Mouse (Mus musculus): ENCODE data around the gene Dennd2c. TPM values are rescaled to one million over a fixed set of nuclear protein-coding genes. Genes with fewer than 3 reads are reported as not detected.
A peak's percentile ranks its signal among the peaks of the same experiment; 100 is the strongest.

Dennd2c gene
- polyA plus RNA-seq (2015; fragmentation: Nextera tagmentation; extraction: Ambion mirVana) = 5.6 and 6.8 TPM in 2 replicates

- Histone ChIP-seq H3K27ac (replicated peaks) (peak within 1 kb of the TSS; percentile 89), H3K4me2 (replicated peaks; ENCODE audit: low read depth) (peak within 1 kb of the TSS; percentile 83), H3K9me3 (ENCODE audit: control insufficient read depth, low read length) (no peaks in the 10 kb centered on the region), H3K4me1 (replicated peaks; ENCODE audit: control insufficient read depth, insufficient read depth) (no peaks in the 10 kb centered on the region), H3K4me3 (ENCODE audit: low read depth, low read length) (peak within 1 kb of the TSS; percentile 84), H3K27me3 (ENCODE audit: control insufficient read depth, insufficient read depth, low read length) (no peaks in the 10 kb centered on the region), H3K9ac (ENCODE audit: low read length) (peak within 1 kb of the TSS; percentile 81), H3K36me3 (ENCODE audit: control insufficient read depth, insufficient read depth, low read length) (no peaks in the 10 kb centered on the region)
- WGBS = under 1% methylated on average over 71 of the region's 72 CpGs
- DNase-seq (ENCODE audit: low spot score) (peak; percentile 97), ATAC-seq (ENCODE audit: low FRiP score, low TSS enrichment) (peak; percentile 98)
- TF ChIP-seq CTCF (IDR thresholded peaks at IDR 0.05; ENCODE audit: low read depth) (no peak; the same call in 1 of the 2 replicates), EP300 (optimal IDR thresholded peaks at IDR 0.05) (no peak)
Observed at GRCm38 (mm10) chr3:103102454-103103390, at the start of gene Dennd2c. Gene Dennd2c, plus strand, starts transcription at chr3:103102604.

- 80% methylated on average over 5 of the region's 5 CpGs for WGBS
- no peaks in the 10 kb centered on the region for H3K27me3 ChIP-seq (ENCODE audit: control insufficient read depth, insufficient read depth, low read length)
- TF ChIP-seq EP300 (optimal IDR thresholded peaks at IDR 0.05) = peak; percentile 44
- TF ChIP-seq CTCF (IDR thresholded peaks at IDR 0.05; ENCODE audit: low read depth) = no peak
- DNase-seq (ENCODE audit: low spot score) (no peak), ATAC-seq (ENCODE audit: low FRiP score, low TSS enrichment) (no peak)
- no peaks in the 10 kb centered on the region for H3K4me1 ChIP-seq (replicated peaks; ENCODE audit: control insufficient read depth, insufficient read depth)
- no peak overlapping the region for H3K27ac ChIP-seq (replicated peaks)
- H3K9ac ChIP-seq (ENCODE audit: low read length) = no peak overlapping the region
- no peak overlapping the region for H3K4me2 ChIP-seq (replicated peaks; ENCODE audit: low read depth)
- H3K4me3 ChIP-seq (ENCODE audit: low read depth, low read length) = no peak overlapping the region
- H3K9me3 ChIP-seq (ENCODE audit: control insufficient read depth, low read length) = no peaks in the 10 kb centered on the region
- H3K36me3 ChIP-seq (ENCODE audit: control insufficient read depth, insufficient read depth, low read length) = peaks cover 15% of the 10 kb centered on the region; the same call in 1 of the 2 replicates
Observed at GRCm38 (mm10) chr3:103056016-103056595, 46.3 kb upstream of the Dennd2c start.

GRCm38 (mm10) chr3:103057752-103058151, 44.7 kb upstream of the Dennd2c start:
- H3K9ac ChIP-seq (ENCODE audit: low read length) = peak overlapping the region; percentile 8; the same call in 1 of the 2 replicates
- H3K27me3 ChIP-seq (ENCODE audit: control insufficient read depth, insufficient read depth, low read length) = no peaks in the 10 kb centered on the region
- H3K4me2 ChIP-seq (replicated peaks; ENCODE audit: low read depth) = peak overlapping the region; percentile 62
- peak overlapping the region; percentile 87 for H3K4me3 ChIP-seq (ENCODE audit: low read depth, low read length)
- DNase-seq (ENCODE audit: low spot score) = no peak
- peaks cover 17% of the 10 kb centered on the region for H3K36me3 ChIP-seq (ENCODE audit: control insufficient read depth, insufficient read depth, low read length)
- H3K9me3 ChIP-seq (ENCODE audit: control insufficient read depth, low read length) = no peaks in the 10 kb centered on the region
- H3K27ac ChIP-seq (replicated peaks) = 0 out of 2 replicates have a peak overlapping the region, but pooled peaks have one; percentile 13
- ATAC-seq (ENCODE audit: low FRiP score, low TSS enrichment) = peak; percentile 27
- no peaks in the 10 kb centered on the region for H3K4me1 ChIP-seq (replicated peaks; ENCODE audit: control insufficient read depth, insufficient read depth)
- 7% methylated on average over 10 of the region's 10 CpGs for WGBS
- TF ChIP-seq EP300 (optimal IDR thresholded peaks at IDR 0.05) (no peak), CTCF (IDR thresholded peaks at IDR 0.05; ENCODE audit: low read depth) (no peak)

- no peaks in the 10 kb centered on the region for H3K9me3 ChIP-seq (ENCODE audit: control insufficient read depth, low read length)
- H3K27ac ChIP-seq (replicated peaks) = peak within 1 kb of the TSS; percentile 97
- DNase-seq (ENCODE audit: low spot score) = peak; percentile 98
- H3K27me3 ChIP-seq (ENCODE audit: control insufficient read depth, insufficient read depth, low read length) = no peaks in the 10 kb centered on the region
- H3K36me3 ChIP-seq (ENCODE audit: control insufficient read depth, insufficient read depth, low read length) = peaks cover 20% of the 10 kb centered on the region
- ATAC-seq (ENCODE audit: low FRiP score, low TSS enrichment) = peak; percentile 96
- peak within 1 kb of the TSS; percentile 87 for H3K4me3 ChIP-seq (ENCODE audit: low read depth, low read length)
- no peaks in the 10 kb centered on the region for H3K4me1 ChIP-seq (replicated peaks; ENCODE audit: control insufficient read depth, insufficient read depth)
- peak; percentile 84 for TF ChIP-seq EP300 (optimal IDR thresholded peaks at IDR 0.05)
- no peak for TF ChIP-seq CTCF (IDR thresholded peaks at IDR 0.05; ENCODE audit: low read depth)
- WGBS = 2% methylated on average over 46 of the region's 46 CpGs
- peak within 1 kb of the TSS; percentile 92 for H3K9ac ChIP-seq (ENCODE audit: low read length)
- H3K4me2 ChIP-seq (replicated peaks; ENCODE audit: low read depth) = peak within 1 kb of the TSS; percentile 62
Observed at GRCm38 (mm10) chr3:103058207-103059157, 43.9 kb upstream of the Dennd2c start, which contains the start of gene Nras. Gene Nras, plus strand, starts transcription at chr3:103058285.

- Histone ChIP-seq H3K4me3 (ENCODE audit: low read depth, low read length) (no peak overlapping the region), H3K4me2 (replicated peaks; ENCODE audit: low read depth) (no peak overlapping the region), H3K9me3 (ENCODE audit: control insufficient read depth, low read length) (no peaks in the 10 kb centered on the region), H3K27ac (replicated peaks) (no peak overlapping the region), H3K27me3 (ENCODE audit: control insufficient read depth, insufficient read depth, low read length) (no peaks in the 10 kb centered on the region), H3K4me1 (replicated peaks; ENCODE audit: control insufficient read depth, insufficient read depth) (no peaks in the 10 kb centered on the region), H3K9ac (ENCODE audit: low read length) (no peak overlapping the region), H3K36me3 (ENCODE audit: control insufficient read depth, insufficient read depth, low read length) (peaks cover 28% of the 10 kb centered on the region)
- TF ChIP-seq CTCF (IDR thresholded peaks at IDR 0.05; ENCODE audit: low read depth) (no peak), EP300 (optimal IDR thresholded peaks at IDR 0.05) (no peak)
- peak; percentile 88 for ATAC-seq (ENCODE audit: low FRiP score, low TSS enrichment)
- WGBS = 56% methylated on average over 8 of the region's 8 CpGs
- DNase-seq (ENCODE audit: low spot score) = peak; percentile 32
Observed at GRCm38 (mm10) chr3:103066927-103067326, 35.5 kb upstream of the Dennd2c start.

Measured in stomach, postnatal 0 days (tissue).